Mouse (Mus musculus) T-cell, adult 2 months (primary cell): Measurements from ENCODE around the gene Fer.

Source experiments
- DNase-seq: peaks from one replicate; pipeline ENCODE4 v3.0.0; 2022; ENCODE audit warnings: low spot score

Fer gene

GRCm38 (mm10) chr17:64086875-64087608 is 224.2 kb downstream of the Fer start:
- DNase-seq = no peak

GRCm38 (mm10) chr17:64087871-64088270 is 225.0 kb downstream of the Fer start:
- DNase-seq = no peak

DNA sequence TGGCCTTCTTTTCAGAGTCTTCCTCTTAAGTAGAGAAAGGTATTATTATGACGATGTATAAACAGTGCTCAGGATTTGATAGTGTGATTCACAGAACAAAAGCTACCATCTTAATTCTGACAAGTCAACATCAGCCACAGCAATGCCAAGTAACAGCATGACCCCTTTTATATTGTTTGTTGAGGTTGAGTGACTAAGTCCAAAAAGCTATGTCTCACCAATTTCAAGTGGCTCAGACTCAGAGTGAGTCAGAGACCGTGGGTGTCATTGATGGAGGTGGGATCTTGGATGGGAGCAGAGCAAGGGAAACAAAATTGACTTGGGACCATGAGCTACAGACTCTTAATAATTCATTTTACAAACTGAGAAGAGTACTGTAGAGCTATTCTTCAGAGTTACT is 230.9 kb downstream of the Fer start:
- no peak for DNase-seq

DNA sequence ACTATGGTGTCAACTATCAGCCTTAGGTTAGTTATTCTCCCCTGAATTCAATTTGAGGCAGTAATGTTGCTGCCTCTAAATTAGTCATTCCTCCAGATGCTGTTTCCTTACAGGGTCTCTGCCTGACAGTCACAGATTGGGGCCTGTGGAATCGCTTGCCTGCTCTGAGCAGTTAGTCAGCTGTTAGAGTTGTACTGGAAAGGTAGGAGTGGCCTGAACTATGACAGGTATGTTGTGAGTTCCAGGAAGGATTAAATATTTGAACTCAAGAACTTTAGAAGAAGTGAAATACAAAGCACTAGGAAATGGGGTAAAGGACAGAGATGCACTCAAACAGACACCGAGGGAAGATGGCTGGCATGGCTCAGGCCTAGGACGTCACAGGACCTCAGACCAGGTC is 233.9 kb downstream of the Fer start:
- DNase-seq = no peak

GRCm38 (mm10) chr17:64097788-64098359 is 235.0 kb downstream of the Fer start:
- DNase-seq = no peak

GRCm38 (mm10) chr17:64099395-64100171 is 236.7 kb downstream of the Fer start:
- no peak for DNase-seq

- no peak for DNase-seq
These were observed 237.3 kb downstream of the Fer start for GRCm38 (mm10) chr17:64100172-64100510.

DNA sequence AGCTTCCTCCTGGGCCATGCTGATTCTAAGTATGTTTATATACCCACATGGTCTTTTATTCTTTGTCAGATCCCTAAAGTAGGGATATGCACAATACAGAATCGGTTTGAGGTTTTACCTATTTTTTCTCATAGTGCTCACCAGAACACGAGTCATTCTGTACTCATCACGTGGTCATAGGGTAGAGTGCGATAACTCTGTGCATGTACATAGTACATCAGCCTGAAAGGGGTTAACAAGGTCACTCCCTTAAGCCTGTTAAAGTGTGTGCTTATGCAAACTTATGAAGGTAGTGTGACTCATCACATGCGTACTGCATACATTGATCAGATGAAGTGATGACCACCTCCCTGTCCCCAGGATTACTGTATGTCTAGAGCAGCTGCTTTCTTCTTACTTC is 245.9 kb downstream of the Fer start:
- no peak for DNase-seq

GRCm38 (mm10) chr17:64109871-64110270 is 247.0 kb downstream of the Fer start:
- no peak for DNase-seq

GRCm38 (mm10) chr17:64113625-64114024 is 250.8 kb downstream of the Fer start:
- DNase-seq = no peak

DNA sequence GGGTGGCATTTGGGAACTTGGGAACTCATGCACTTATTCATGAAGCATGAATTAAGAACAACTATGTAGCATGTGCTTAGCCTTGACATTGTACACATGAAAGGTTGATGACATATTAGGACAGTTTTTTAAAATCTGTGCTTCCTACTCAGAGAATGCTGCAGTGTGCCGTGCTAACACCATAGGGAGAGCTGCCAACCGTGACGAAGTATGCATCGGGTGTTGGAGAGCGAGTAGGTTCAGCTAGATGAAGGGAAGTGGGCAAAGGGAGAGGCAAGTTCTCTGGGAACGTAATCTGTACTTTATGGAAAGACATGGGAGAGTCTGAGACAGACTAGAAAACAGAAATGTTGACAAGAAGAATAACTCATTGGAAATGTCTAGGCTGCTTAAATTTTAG is 253.9 kb downstream of the Fer start:
- no peak for DNase-seq

DNA sequence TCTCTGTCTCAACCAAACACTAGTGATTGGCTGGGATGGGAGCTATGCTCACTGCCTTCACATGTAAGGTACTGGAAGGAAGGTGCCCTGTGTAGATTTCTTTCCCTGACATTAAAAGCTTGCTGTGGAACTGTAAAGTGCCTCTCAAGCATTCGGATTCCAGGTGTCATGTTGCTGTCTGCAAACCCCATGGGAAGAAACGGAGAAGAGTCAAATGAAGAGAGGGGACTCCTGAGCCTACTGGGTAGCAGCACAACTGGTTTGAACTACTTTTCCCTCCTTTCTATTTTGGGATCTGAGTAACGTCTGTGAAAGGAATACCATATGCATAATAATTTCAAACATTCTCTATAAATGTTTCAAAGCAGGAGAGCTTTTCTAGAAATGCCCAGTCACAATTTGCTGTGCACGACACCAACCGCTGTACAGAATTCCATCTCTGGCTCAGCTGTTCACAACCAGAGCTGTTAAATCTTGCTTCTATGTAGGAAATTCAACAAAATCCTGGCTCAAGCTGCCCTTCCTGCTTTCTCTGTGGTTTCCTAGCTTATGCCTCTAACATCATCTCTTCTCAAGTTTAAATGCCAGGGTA is 256.9 kb downstream of the Fer start:
- no peak for DNase-seq

DNA sequence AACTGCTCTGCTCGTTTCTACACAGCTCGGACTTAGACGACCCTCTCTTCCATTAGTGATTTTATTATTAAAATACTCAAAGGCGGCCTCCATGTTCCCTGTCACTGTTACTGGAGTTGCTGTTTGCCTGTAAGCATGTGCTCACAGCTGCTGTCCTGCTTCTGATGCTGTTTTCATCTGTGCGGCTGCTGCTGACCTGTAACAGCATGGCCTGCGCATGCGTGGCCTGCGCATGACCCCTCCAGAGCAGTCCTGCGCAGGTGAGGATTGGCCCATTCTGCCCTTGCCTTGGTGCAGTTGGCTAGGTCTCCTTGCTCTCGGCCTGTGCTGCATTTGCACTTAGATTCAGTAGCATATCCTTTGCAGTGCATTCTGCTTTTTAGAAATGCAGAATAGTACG is 259.7 kb downstream of the Fer start:
- no peak for DNase-seq

DNA sequence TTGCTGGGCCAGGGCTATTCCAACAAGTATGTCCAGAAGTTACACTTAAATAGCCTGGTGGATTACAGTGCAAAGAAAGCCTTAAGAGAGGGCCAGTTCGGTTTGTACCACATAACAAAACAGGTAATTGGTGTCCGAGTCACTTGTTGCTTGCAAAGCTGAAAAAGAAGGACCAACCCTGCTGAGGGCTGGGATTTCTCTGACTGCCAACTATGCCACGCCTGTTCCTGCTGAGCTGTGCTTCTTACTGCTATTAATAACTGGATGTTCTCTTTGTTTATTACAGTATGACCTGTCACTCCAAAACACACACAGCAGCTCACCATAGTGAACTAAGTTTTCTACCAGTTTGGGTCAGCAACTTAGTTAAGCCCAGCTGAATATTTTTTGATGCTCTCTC is 260.9 kb downstream of the Fer start:
- DNase-seq = no peak

DNA sequence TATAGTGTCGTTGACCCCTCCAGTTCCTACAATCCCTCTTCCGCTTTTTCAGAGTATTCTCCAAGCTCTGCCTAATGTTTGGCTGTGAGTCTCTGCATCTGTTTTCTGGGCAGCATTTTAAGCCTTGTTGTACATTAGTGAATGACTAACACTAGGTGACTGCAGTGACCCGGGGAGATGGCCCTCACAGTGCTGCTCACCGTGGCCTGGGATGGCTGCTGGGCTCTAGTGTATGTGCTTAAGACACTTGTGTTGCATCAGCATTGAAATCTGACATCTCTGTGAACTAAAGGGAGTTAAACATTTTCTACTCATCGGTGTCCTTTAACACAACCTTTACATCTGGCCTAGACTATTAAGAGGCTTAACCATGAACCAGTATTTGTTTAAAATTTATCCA is 264.0 kb downstream of the Fer start:
- DNase-seq = no peak

DNA sequence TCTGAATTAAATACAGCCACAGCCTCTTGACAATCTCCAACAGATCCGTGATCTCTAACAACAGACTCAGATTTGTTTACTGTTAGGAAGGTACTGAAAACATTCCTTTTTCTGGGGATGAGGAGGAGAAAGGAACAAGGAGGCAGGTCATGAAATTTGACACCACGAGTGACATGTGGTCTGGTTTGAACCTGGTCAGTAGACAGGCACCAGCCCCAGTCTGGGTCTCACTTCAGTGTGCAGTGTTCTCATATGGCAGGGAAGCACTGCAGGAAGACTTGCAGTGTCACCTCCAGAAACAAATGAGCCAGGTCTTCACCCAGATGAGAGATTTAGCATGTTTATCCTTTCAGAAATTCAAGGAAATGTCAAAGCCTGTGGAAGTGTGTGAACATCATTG is 266.9 kb downstream of the Fer start:
- DNase-seq = no peak

DNA sequence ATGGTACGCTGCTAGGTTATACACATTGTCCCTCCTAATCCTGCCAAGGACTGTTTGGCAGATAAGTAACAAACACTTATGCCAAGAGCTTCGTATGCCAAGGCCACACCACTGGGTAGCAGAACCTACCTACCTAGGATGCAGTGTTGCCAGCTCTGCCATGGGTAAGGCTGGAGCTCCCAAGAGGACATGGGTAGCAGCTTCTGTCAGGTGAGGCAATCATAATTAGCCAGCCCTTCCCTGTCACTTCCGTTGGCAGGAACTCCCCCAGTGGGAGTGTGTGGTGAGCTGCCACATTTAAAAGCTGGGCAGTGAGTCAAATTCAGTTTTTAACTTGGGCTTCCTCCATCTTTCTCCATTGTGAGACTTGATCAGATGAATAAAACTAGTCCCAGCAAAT is 267.5 kb downstream of the Fer start:
- no peak for DNase-seq

GRCm38 (mm10) chr17:64132183-64132582 is 269.3 kb downstream of the Fer start:
- no peak for DNase-seq

DNA sequence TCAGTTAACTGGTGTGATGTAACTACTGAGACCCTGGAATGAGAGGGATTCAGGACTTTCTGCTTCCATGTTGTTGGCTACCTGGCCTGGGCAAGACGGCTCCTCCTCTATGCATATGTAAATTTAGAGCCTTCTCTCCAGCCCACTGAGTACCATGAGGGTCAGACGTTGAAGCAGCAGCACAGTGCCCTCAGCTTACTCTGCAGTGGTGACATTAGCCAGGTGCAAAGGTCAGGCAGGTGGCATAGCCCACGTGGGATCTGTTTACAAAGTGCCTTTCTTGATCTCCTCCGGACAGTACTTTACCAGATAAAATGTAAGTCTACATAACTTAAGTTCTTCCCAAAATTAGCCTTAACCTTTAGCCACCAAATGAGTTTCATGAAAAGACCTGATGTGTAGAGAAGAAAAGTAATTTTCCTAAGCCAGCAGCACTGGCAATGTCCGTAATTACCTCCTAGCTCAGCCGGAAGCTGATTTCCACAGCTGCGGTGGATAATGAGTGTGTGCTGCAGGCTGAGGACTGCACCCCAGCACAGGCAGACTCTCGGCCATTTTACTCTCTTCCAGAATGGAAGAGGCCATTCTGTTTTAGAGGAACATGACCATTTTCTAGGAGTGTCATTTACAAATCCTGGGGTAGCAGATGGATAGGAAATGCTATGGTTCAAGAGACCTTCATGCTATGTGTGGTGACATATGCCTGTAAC is 273.2 kb downstream of the Fer start:
- DNase-seq = no peak

DNA sequence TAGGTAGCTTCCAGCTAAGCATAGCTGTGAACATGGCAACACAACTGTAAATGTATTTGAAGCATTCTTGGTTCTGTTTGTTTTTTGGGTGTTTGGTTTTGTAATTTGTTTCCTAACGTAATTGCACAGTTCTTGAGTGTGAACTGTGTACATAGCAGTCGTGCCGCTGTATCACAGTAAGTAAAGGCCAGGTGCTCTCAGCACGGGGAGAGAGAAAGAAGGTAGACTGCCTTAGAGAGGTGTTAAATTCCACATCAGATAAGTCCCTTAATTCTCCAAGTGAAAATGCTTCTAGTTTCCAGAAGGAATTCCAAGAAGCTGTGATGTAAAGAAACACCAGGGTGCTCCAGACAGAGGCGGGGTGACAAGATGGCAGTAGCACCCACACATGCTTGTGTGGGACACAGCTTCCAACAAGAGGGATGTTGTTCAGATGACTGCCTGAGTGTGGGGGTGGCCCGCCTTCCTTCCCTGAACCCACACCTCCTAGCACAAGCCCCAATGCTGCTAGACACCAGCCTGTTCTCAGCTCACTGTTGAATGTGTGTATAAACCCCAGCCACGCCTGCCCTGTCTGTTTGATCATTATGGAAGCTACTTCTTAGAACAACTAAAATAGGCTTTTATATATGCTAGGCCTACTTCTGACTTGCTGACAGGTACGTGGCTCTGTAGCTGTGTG is 275.3 kb downstream of the Fer start:
- DNase-seq = no peak

GRCm38 (mm10) chr17:64139231-64139915 is 276.5 kb downstream of the Fer start:
- DNase-seq = no peak
